Mouse (Mus musculus) cerebellum, adult 9-10 months (tissue): ENCODE results near the gene P4hb.
A peak's percentile ranks its signal among the peaks of the same experiment; 100 is the strongest.
"Not testable (repeated sequence)": the region's sequence is repeated elsewhere in the genome, so short reads cannot be mapped to it uniquely, and the experiment has no call there.

Experiments
- DNase-seq: peaks from one replicate; pipeline ENCODE4 v3.0.0; 2022

Gene P4hb

DNA sequence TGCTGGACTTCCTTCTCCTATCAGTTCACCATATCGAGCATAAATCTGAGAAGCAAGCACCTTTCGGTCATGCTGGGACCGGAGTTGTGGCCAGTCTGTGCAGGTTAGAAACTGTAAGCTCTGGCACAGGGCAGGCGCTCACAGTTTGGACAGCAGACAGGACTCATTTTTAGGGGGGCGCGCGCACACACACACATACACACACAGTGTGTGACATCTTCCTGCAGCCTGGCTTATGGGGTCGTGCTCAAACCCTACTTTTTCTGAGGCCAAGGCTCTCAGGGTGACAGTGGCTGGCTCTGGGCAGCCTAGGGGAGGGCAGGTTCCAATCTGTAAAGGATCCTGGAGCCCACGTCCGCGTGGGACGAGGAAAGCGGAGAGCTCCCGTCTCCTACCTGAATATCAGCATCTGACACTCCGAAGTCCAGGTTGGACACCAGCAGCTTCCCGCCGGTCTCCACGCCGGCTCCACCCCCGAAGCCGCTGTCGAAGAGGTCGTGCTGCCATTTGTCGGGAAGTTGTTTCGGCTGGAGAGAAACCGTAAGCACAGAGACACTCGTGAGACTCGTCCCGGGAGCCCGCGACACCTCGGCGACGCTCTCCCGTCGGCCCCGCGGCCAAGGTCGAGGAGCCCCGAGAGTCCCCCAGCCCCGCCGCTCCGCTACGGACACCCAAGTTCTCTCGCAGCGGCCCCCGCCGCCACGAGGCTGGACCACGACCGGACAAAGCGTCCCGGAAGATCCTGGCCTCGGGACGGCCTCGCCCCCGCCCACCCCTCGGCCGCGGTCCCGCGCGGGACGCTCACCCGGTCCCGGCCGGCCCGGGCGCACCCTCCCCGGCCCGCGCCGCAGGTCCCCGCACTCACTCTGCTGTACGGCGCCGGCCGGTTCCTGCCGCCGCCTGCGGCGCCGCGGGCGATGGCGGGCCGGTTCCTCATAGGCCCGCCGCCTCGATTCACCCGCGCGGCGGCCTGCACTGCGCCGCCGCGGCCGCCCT is 24.5 kb upstream of the P4hb start:
- DNase-seq = no peak

DNA sequence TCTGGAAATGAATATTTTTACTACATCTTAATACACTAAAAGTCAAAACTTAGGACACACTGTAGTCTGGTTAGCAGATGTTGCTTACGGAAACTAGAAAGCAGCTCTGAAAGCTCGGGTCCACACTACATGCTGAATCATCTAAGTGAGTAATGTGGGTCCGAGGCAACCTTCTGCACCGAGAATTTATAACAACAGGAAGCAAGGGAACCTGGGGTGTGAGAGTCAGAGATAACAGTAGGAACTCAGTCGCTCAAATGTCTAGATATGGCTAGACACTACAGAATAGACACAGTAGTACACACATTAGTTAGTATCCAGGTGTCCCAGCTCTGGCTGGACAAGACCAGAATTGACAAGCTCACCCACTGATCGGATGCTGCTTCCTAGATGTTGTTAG is 15.5 kb upstream of the P4hb start:
- no peak for DNase-seq

- DNase-seq = no peak
These were observed 10.9 kb upstream of the P4hb start for GRCm38 (mm10) chr11:120583937-120584336.

DNA sequence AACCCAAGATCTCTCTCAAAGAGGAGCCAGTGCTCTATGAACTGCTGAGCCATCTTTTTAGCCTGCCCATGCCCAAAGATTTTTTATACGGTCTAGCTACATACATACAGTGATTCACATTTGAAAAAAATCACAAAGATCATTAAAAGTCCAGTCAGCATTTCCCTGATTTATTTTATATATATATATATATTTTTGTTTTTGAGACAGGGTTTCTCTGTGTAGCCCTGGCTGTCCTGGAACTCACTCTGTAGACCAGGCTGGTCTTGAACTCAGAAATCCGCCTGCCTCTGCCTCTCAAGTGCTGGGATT is 9.9 kb upstream of the P4hb start:
- not testable (repeated sequence) for DNase-seq

DNA sequence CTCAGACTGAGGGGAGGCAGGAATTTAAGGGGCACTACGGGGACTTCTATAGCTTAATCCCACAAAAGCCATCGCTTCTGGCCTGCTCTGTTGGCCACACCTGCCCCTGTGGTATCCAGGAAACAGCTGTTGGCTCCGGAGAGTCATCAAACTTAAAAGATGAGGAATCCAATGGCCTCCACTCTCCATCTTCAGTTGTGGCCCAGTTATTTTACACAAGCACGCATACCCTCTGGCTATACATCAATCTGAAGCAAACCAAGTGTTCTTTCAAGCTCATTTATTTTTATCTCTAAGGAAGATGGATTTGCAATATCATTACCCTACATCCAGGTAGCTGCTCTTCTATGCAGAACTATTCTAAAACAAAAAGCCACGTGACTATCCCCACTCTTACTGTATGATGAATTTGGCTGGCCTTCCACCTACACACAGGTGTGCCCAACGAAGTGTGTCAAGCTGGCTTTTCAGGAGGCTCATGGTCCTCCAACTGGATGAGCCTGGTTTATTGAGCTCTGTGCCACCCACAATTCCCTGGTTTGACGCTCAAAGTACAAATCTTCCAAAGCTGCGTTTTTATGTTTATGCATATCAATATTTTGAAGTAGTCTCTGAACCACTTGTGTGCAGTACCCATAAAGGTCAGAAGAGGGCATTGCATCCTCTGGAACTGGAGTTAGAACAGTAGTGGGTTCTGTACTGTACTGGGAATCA is 9.4 kb upstream of the P4hb start:
- DNase-seq = peak; percentile 71

DNA sequence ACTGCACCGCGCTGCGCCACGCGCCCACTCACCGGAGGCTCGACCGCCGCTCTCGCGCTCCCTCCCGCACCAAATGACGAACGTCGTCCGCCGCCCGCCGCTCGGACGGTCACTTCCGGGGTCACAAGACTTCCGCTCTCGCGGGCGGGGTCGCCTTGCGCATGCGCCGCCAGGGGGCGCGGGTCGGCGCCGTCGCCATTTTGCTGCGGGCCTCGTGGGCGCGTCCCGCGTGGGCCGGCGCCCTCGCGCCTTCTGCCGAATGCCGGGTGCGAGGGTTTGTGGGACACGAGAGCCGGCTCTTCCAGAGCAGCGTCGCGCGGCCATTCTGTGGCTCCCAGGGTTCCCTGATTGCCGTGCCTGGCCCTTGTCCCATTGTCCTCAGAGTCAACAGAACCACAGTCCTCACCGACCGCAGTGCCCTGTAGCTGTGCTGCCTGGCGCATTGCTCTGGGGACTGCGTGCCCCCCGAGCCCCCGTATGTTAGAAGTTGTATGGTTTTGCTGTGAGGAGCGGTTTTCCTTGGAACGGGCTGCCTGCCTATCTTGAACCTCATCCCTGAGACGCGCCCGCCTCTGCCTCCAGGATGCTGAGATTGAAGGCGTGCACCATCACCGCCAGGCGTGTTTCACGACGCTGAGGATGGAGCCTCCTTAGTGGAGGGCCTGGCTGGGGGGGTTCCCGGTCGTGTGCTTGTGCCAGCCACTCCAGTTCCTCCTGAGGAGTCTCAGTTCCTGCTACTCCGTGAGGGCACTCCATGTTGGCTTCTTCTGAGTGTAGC is 8.6 kb upstream of the P4hb start, which contains the start of gene Arhgdia:
TSS of gene Arhgdia (minus strand) at position 135 of the 778 bp plus-strand sequence.
- peak; percentile 86 for DNase-seq

- DNase-seq = peak; percentile 54
These were observed 7.8 kb upstream of the P4hb start for GRCm38 (mm10) chr11:120580871-120581331.

DNA sequence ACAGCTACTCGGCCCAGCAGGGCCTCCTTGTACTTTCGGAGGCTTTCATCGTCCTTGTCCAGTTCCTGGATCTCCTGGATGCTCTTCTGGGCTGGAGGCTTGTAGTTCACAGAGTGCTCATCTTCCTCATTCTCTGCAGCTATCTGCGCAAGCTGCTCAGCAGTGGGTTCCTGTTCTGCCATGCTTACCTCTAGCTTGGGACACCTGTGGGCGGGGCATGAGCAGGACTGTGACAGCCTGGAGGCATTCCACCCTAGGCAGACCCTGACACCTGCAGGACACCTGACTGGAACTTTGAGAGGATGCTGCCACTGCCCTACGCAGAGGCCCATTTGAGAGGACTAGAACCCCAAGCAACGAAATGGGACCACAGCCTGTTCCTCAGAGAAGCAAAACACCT is 7.1 kb upstream of the P4hb start:
- DNase-seq = peak; percentile 56

- peak; percentile 79 for DNase-seq
These were observed 6.5 kb upstream of the P4hb start for GRCm38 (mm10) chr11:120579316-120580107.

GRCm38 (mm10) chr11:120578694-120579243 is 5.7 kb upstream of the P4hb start:
- peak; percentile 55 for DNase-seq

DNA sequence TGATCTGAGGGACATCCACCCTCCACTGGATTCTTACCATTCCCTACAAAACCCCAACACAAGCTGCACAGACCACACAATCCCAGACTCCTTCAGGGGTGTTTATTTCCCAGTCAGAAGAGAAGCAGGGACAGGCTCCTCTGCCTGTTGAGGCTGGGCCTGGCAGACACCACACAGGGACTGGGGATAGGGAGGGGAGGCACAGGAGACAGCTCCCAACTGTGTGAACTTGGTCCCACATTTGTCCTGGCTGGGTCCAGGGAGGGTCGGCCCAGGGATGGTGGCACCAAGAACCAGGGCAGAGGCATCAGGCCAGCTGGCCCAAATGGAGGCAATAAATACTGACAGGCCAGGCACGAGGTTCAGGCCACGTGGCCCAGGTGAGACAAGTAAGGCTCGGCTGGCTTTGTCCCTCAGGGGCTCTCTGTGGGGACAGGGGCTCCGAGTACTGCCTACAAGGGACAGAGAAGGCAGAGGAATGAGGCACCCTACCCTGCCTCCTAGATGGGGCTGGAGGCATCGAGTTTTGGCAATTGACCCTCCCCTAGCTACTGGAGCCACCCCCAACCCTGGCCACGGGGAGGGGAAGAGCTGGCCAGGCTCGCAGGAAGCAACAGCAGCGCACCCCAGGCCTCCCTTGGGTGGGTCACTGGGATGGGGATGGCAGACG is 5.1 kb upstream of the P4hb start:
- peak; percentile 52 for DNase-seq

DNA sequence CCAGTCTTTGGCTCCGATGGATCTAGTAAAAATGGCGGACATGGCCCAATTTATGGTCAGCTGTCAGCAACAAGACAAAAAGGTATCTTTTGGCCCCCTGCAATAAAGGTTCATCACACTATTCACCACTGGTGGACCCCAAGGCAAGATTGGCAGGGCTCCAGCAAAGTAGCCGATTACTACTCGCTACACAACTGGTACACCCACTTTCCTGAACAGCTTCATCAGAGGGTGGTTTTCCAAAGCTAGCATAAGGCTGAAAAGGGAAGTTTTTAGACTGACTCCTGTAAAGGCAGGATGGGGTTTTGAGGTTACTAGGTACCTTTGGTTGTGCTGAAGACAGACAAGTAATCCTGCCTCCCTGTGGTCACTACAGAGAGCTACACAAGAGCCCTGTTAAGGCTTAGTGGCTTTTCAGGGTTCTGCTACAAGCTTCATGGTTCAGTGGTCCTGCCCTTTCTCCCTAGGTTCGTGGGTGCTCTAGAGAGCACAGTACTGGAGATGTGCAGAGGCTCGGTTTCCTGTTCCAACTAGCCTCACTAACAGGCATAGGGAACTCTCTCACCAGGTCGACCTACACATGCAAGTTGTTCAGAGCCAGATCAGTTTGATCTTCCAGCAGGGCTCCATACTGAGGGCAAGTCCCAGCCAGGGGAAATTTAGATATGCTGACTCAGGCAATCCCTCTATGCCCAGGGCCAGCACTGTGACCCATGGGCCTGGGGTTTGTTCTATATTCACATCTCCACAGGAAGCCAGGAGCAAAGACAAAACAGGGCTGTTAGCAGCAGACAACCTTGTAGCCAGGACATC is 4.4 kb upstream of the P4hb start:
- peak; percentile 63 for DNase-seq

DNA sequence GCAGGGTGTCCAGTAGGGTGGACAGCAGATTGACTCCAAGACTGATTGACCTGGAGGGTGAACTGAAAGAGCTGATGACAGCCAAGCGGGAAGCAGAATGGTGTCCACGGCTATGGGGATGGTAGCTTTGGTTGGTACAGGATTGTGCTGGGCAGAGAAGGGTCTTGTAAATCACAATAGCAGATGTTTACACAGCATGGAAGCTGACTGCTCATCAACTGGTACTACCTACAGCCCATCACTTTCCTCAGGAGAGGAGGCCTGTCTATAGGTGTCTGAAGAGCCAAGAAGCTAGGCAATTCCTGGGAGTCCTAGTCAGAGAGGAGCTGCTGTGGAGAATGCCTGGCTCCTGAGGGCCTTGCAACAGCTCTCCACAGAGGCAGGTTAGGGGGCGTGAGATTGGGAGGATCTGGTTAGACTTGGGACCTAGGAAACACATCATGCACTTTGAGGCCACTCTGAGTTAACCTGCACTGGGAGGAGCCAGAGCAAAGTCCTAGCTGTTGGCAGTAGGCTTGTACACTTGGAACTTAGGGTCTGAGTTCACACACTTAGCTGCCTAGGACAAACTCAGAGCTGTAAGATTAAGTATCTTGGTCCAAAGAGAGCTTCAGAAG is 3.4 kb upstream of the P4hb start:
- peak; percentile 30 for DNase-seq

- DNase-seq = peak; percentile 27
These were observed 2.9 kb upstream of the P4hb start for GRCm38 (mm10) chr11:120575940-120576339.

GRCm38 (mm10) chr11:120575046-120575445 is 2.0 kb upstream of the P4hb start:
- no peak for DNase-seq

GRCm38 (mm10) chr11:120574278-120574600 is 1.2 kb upstream of the P4hb start:
- no peak for DNase-seq

DNA sequence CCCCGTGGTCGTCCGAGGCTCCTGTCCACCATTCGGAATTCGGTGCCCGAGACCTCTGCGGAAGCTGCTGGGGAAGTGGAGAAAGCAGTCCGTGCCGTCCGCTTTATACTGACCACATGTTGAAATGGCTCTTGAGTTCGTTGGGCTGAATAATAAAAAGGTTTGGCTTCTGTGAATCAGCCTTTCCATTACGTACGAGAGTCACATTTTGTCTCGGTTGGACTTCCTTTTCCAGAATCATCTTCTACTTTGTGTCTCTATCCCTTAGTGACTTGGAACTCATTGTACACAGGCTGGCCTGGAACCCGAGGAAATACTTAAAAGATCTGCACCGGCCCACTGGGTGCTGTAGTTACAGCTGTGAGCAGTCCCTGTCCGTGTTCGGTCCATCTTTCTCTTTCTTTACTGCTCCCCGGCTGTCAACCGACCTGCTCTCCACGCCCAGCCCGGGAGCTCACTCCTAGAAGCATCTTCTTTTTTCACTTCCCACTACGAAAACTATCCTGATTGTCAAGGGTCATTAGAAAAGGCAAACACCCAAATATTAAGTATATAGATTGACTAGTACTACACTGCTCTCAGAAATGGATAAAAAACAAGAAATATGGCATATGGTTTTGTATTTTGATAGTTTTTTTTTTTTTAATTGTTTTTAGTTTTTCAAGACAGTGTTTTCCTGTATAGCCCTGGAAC is 678 bp upstream of the P4hb start:
- no peak for DNase-seq

DNA sequence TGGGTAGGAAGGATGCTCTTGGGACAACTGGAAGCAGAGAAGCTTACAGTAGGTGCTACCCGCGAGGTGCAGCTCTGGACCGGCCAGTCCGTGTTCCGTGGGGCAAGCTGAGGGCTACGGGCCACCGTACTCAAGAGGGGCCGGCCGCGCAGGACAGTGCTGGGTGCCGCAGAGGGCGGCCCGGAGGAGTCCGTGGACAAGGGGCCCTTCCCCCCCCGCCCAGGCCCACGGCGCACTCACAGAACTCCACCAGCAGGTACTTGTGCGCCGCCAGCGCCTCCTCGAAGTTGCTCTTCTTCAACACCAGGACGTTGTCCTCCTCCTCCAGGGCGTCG is 669 bp downstream of the P4hb start:
- DNase-seq = no peak

DNA sequence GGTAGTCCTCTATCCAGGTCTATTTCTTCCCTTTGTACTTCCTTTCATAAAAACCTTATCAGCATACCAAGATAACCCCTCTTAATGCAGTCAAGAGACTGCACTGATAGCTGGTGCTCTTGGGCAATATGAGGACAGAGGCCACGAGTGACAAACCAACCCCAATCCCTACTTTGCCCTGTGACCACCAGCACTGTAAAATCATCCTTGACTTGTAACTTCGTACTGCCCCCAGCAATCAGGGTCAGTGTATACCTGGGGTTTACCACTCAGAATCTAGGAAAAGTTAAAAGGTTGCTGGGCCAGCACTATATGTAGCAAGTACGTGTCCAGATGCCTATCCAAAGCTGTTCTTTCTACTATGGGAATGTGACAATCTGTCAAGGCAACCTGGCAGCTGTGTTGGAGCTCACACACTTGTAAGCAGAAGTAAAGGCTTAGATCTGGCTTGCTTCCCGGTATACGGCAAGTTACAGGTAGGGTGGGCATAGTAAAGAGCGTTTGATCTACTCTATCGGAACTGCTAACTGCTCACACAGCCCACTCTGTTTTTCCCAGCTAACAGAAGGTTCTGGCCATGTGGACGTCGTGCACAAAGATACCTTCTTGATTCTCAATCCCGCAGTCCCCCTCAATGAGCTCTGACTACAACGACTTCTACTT is 1.2 kb downstream of the P4hb start:
- DNase-seq = peak; percentile 64
